Mouse (Mus musculus) kidney, embryonic 15.5 days (tissue): ENCODE measurements around the gene Olfr148. TPM values are rescaled to one million over a fixed set of nuclear protein-coding genes. Genes with fewer than 3 reads are reported as not detected.

Experiments used
- ATAC-seq: fragments of 200-750 bp; cut with Nextera tagmentation; replicated peaks from 2 replicates; pipeline ENCODE4 v1.8.0; 2017; ENCODE audit warnings: moderate TSS enrichment; ENCODE audit not compliant: low FRiP score
- H3K27ac ChIP-seq: fragments of 300-500 bp; sonication (generic); 2 replicates; pipeline ENCODE4 v1.5.1; 2015; ENCODE audit warnings: mild to moderate bottlenecking, inconsistent platforms
- H3K27me3 ChIP-seq: fragments of 300-500 bp; sonication (generic); 2 replicates; pipeline ENCODE4 v1.6.1; 2015; ENCODE audit warnings: inconsistent platforms
- H3K36me3 ChIP-seq: fragments of 300-500 bp; sonication (generic); 2 replicates; pipeline ENCODE4 v1.6.1; 2015; ENCODE audit warnings: inconsistent platforms
- H3K4me1 ChIP-seq: fragments of 300-500 bp; sonication (generic); 2 replicates; pipeline ENCODE4 v1.6.1; 2015; ENCODE audit warnings: inconsistent platforms
- H3K4me2 ChIP-seq: fragments of 300-500 bp; sonication (generic); 2 replicates; pipeline ENCODE4 v1.6.1; 2015; ENCODE audit warnings: moderate library complexity, mild to moderate bottlenecking, inconsistent platforms
- H3K4me3 ChIP-seq: fragments of 300-500 bp; sonication (generic); replicated peaks from 2 replicates; pipeline ENCODE4 v1.5.1; 2015; ENCODE audit warnings: mild to moderate bottlenecking, inconsistent platforms
- H3K9ac ChIP-seq: fragments of 300-500 bp; sonication (generic); 2 replicates; pipeline ENCODE4 v1.6.1; 2015; ENCODE audit warnings: mild to moderate bottlenecking, inconsistent platforms
- H3K9me3 ChIP-seq: fragments of 300-500 bp; sonication (generic); replicated peaks from 2 replicates; pipeline ENCODE4 v1.6.1; 2016; ENCODE audit warnings: inconsistent platforms
- WGBS: fragments of 180-500 bp; shearing (Covaris S2); methylation state at CpG from one replicate; pipeline ENCODE4 v1.1.7; 2015; ENCODE audit warnings: mixed read lengths; 5-methylcytosine and 5-hydroxymethylcytosine counted together
- polyA plus RNA-seq: library from polyadenylated mRNA; unstranded; fragments of >200 nt; fragmentation: Nextera tagmentation; extraction: Ambion mirVana; gene quantifications from 2 replicates; pipeline ENCODE4 v1.2.1, GENCODE M21; 2015

Gene Olfr148
- not detected in 2 replicates for polyA plus RNA-seq

DNA sequence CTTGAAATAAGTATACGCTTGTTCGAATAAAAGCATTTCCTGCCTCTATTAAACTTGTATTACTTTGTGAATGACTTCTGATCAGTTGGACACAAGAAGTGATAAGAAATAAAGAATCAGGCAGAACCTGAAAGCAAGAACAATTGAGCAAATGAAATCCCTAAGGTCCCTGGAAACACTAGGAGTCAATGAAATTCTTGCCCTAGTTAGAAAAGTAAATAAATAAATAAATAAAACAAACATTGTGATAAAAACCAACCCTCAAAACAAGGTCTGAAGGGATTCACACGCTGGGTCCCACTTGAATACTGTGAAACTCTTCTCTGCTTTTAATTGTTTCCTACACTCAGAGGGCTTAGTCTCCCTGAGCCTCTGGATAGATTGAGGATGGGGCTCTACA lies at the start of gene Olfr148:
TSS of gene Olfr148 (plus strand) at position 301 of the 400 bp plus-strand sequence.
- no peak for ATAC-seq
- H3K27me3 ChIP-seq = no peaks in the 10 kb centered on the region
- H3K4me2 ChIP-seq = no peak within 1 kb of the TSS
- no peaks in the 10 kb centered on the region for H3K4me1 ChIP-seq
- no peaks in the 10 kb centered on the region for H3K9me3 ChIP-seq
- no peak within 1 kb of the TSS for H3K4me3 ChIP-seq
- no peak within 1 kb of the TSS for H3K9ac ChIP-seq
- 81% methylated on average over 3 of the region's 3 CpGs for WGBS
- H3K36me3 ChIP-seq = no peaks in the 10 kb centered on the region
- no peak within 1 kb of the TSS for H3K27ac ChIP-seq

- no peak for ATAC-seq
- Histone ChIP-seq H3K4me2 (no peak within 1 kb of the TSS), H3K4me1 (no peaks in the 10 kb centered on the region), H3K9ac (no peak within 1 kb of the TSS), H3K27me3 (no peaks in the 10 kb centered on the region), H3K9me3 (no peaks in the 10 kb centered on the region), H3K27ac (no peak within 1 kb of the TSS), H3K4me3 (no peak within 1 kb of the TSS), H3K36me3 (no peaks in the 10 kb centered on the region)
- WGBS = 79% methylated on average over 3 of the region's 3 CpGs
These were observed 35.0 kb upstream of the Olfr148 start, which contains the start of gene Olfr959 for GRCm38 (mm10) chr9:39575469-39575868. TSS of gene Olfr959 (minus strand) at chr9:39575569.

DNA sequence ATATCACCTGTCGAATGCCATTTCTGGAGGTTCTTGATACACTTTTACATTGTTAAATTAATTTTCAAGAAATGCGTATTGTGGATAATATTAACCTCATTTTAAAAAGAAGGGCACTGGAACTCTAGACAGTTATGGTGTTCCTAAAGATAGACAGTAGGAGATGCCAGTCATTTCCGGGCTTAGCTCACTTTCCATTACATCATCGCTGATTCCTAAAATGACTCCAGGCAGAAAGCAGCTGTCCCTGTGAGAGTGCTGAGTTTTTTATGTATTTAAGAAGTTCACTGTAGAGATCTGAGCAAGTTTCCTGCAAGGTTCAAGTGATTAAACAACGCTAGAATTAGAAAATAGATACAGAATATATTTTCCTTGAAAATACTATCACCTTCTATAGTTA lies 33.4 kb upstream of the Olfr148 start:
- no peak overlapping the region for H3K27ac ChIP-seq
- H3K9me3 ChIP-seq = no peaks in the 10 kb centered on the region
- no peaks in the 10 kb centered on the region for H3K36me3 ChIP-seq
- no peak for ATAC-seq
- 89% methylated on average over 5 of the region's 5 CpGs for WGBS
- no peak overlapping the region for H3K4me3 ChIP-seq
- H3K4me2 ChIP-seq = no peak overlapping the region
- no peak overlapping the region for H3K9ac ChIP-seq
- no peaks in the 10 kb centered on the region for H3K27me3 ChIP-seq
- H3K4me1 ChIP-seq = no peaks in the 10 kb centered on the region

DNA sequence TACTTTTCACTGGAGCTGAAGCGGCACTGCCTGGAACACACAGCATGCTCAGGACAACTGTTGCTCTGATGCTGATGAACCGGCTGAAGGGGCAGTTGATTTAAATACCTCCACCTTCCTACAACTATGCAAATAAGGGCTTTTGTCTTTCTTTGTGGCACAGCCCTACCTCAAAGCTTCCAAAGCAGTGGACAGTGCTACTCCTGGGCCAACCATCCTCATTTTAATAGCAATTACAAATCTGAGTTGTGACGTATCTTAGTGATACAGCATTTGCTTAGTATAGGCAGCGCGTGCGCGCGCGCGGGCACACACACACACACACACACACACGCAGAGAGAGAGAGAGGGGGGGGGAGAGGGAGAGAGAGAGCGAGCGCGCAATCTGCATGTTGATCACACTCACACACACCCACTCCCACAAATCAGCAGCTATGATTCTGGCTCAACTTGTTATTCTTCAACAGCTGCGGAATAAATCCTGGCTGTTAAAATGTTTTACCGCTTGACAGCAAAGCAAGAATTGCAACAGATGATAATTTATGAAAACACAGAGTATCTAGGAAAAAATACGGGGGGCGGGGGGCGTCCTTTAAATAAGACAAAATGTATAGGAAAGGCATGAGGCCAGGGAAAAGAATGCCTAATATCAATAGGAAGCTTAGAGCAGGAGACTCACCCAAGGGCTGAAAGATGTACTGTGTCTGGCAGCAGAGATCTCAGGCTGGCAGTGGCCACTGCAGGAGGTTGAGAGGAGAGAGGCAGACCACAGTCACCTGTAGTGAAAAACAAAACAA lies 7.7 kb upstream of the Olfr148 start:
- Histone ChIP-seq H3K36me3 (no peaks in the 10 kb centered on the region), H3K9me3 (no peaks in the 10 kb centered on the region), H3K9ac (peak overlapping the region; percentile 26; the same call in 1 of the 2 replicates), H3K4me2 (peak overlapping the region; percentile 81), H3K27ac (0 out of 2 replicates have a peak overlapping the region, but pooled peaks have one; percentile 48), H3K4me3 (peak overlapping the region; percentile 45), H3K4me1 (peaks cover 13% of the 10 kb centered on the region; the same call in 1 of the 2 replicates), H3K27me3 (no peaks in the 10 kb centered on the region)
- under 1% methylated on average over 19 of the region's 19 CpGs for WGBS
- ATAC-seq = peak; percentile 88

DNA sequence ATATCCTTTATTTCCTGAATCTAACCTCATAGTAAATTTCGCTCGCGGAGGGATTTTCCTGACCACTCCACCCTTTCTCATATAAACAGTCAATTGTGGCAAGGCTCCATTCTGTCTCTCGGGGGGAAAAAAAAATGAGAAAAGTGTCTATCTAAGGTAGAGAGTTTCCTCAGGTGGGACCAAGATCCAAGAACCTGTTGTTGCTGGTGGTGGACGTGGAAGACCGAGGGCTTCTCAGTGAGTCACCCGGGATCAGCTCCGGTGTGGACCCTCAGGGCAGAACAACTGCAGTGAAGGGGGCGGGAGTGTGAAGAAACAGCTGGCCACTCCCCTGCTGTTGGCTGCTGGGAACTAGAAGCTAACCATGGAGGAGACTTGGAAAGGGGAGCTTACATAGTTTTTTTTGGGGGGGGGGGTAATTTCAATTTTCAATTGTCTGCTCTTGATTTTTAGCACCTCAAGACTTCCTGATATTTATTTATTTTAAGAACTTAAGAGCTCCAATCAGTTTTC lies 7.1 kb upstream of the Olfr148 start:
- 0 out of 2 replicates have a peak overlapping the region, but pooled peaks have one; percentile 48 for H3K27ac ChIP-seq
- H3K4me3 ChIP-seq = peak overlapping the region; percentile 45
- no peaks in the 10 kb centered on the region for H3K27me3 ChIP-seq
- H3K36me3 ChIP-seq = no peaks in the 10 kb centered on the region
- peaks cover 13% of the 10 kb centered on the region; the same call in 1 of the 2 replicates for H3K4me1 ChIP-seq
- ATAC-seq = peak; percentile 90
- 0 out of 2 replicates have a peak overlapping the region, but pooled peaks have one; percentile 26 for H3K9ac ChIP-seq
- WGBS = under 1% methylated on average over 9 of the region's 9 CpGs
- H3K9me3 ChIP-seq = no peaks in the 10 kb centered on the region
- peak overlapping the region; percentile 81 for H3K4me2 ChIP-seq

GRCm38 (mm10) chr9:39603999-39604453 lies 6.4 kb upstream of the Olfr148 start, which contains the start of gene AW551984:
TSS of gene AW551984 (minus strand) at chr9:39604403.
- H3K9me3 ChIP-seq = no peaks in the 10 kb centered on the region
- ATAC-seq = peak; percentile 68
- H3K36me3 ChIP-seq = no peaks in the 10 kb centered on the region
- peaks cover 13% of the 10 kb centered on the region; the same call in 1 of the 2 replicates for H3K4me1 ChIP-seq
- 0 out of 2 replicates have a peak within 1 kb of the TSS, but pooled peaks have one; percentile 26 for H3K9ac ChIP-seq
- H3K4me2 ChIP-seq = peak within 1 kb of the TSS; percentile 81
- no peaks in the 10 kb centered on the region for H3K27me3 ChIP-seq
- peak within 1 kb of the TSS; percentile 45 for H3K4me3 ChIP-seq
- WGBS = 0% methylated on average over 8 of the region's 8 CpGs
- 0 out of 2 replicates have a peak within 1 kb of the TSS, but pooled peaks have one; percentile 52 for H3K27ac ChIP-seq

DNA sequence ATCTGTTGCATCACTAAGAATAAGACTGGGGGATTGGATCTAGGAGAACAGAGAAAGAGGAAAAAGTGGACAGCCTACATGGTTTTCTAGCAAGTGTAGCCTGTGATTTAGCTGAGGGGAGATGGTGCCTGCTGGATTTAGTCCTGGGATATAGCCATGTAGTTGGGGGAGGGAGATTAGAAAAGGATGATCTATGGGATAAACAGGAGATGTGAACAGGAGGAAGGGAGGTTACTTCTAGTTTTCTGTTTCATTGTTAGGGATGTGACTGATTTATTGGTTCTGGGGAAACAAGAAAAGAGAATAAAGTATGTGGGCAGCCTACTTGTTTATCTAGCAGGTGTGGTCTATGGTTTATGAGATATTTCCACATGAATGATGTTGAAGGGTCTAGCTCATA lies 2.0 kb upstream of the Olfr148 start:
- Histone ChIP-seq H3K27ac (no peak overlapping the region), H3K4me2 (no peak overlapping the region), H3K4me1 (peaks cover 8% of the 10 kb centered on the region; the same call in 1 of the 2 replicates), H3K9me3 (no peaks in the 10 kb centered on the region), H3K27me3 (no peaks in the 10 kb centered on the region), H3K36me3 (no peaks in the 10 kb centered on the region), H3K4me3 (no peak overlapping the region), H3K9ac (no peak overlapping the region)
- ATAC-seq = no peak; the same call in 1 of the 2 replicates

- Histone ChIP-seq H3K4me2 (no peak overlapping the region), H3K36me3 (no peaks in the 10 kb centered on the region), H3K4me3 (no peak overlapping the region), H3K27me3 (no peaks in the 10 kb centered on the region), H3K9me3 (no peaks in the 10 kb centered on the region), H3K27ac (no peak overlapping the region), H3K4me1 (no peaks in the 10 kb centered on the region), H3K9ac (no peak overlapping the region)
- 72% methylated on average over 1 of the region's 1 CpGs for WGBS
- no peak for ATAC-seq
These were observed 1.5 kb downstream of the Olfr148 start for GRCm38 (mm10) chr9:39611953-39612352.

- Histone ChIP-seq H3K4me1 (no peaks in the 10 kb centered on the region), H3K4me2 (no peak within 1 kb of the TSS), H3K36me3 (no peaks in the 10 kb centered on the region), H3K27ac (no peak within 1 kb of the TSS), H3K9ac (no peak within 1 kb of the TSS), H3K4me3 (no peak within 1 kb of the TSS), H3K27me3 (no peaks in the 10 kb centered on the region), H3K9me3 (no peaks in the 10 kb centered on the region)
- no peak for ATAC-seq
- 74% methylated on average over 1 of the region's 1 CpGs for WGBS
These were observed 10.6 kb downstream of the Olfr148 start, which contains the start of gene Olfr960 for GRCm38 (mm10) chr9:39621073-39621472. TSS of gene Olfr960 (plus strand) at chr9:39621373.

- Histone ChIP-seq H3K36me3 (no peaks in the 10 kb centered on the region), H3K27ac (no peak overlapping the region), H3K4me3 (no peak overlapping the region), H3K4me1 (no peaks in the 10 kb centered on the region), H3K27me3 (no peaks in the 10 kb centered on the region), H3K9ac (no peak overlapping the region), H3K9me3 (no peaks in the 10 kb centered on the region), H3K4me2 (no peak overlapping the region)
- ATAC-seq = no peak
- WGBS = 88% methylated on average over 3 of the region's 3 CpGs
These were observed 13.3 kb downstream of the Olfr148 start for GRCm38 (mm10) chr9:39623783-39624182.

DNA sequence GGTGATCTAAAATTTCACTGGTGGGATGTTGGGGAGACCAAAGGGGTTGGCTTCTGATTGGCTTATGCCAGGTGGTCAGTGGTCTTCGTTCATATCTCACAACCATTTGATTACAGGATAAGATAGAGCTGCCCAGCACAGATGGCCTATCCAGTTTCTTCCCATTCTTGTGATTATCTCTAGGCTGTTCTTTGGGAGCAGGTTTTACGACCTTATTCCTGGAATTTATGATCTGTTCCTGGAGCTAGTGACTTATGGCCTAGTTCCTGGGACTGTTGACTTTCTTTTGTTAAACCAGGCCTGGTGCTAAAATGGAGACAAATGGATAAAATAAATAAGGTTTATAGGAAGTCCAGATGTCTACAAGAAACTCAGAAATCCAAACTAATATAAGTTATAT lies 14.3 kb downstream of the Olfr148 start:
- no peak overlapping the region for H3K9ac ChIP-seq
- no peak overlapping the region for H3K4me3 ChIP-seq
- H3K4me2 ChIP-seq = no peak overlapping the region
- H3K36me3 ChIP-seq = no peaks in the 10 kb centered on the region
- no peak overlapping the region for H3K27ac ChIP-seq
- no peaks in the 10 kb centered on the region for H3K27me3 ChIP-seq
- 11% methylated on average over 2 of the region's 2 CpGs for WGBS
- no peaks in the 10 kb centered on the region for H3K9me3 ChIP-seq
- peak; percentile 84 for ATAC-seq
- no peaks in the 10 kb centered on the region for H3K4me1 ChIP-seq

GRCm38 (mm10) chr9:39629069-39629468 lies 18.6 kb downstream of the Olfr148 start:
- H3K4me2 ChIP-seq = no peak overlapping the region
- H3K36me3 ChIP-seq = no peaks in the 10 kb centered on the region
- H3K27ac ChIP-seq = no peak overlapping the region
- H3K9ac ChIP-seq = no peak overlapping the region
- no peaks in the 10 kb centered on the region for H3K9me3 ChIP-seq
- WGBS = 83% methylated on average over 2 of the region's 2 CpGs
- no peak overlapping the region for H3K4me3 ChIP-seq
- ATAC-seq = no peak
- no peaks in the 10 kb centered on the region for H3K27me3 ChIP-seq
- no peaks in the 10 kb centered on the region for H3K4me1 ChIP-seq
